Mouse (Mus musculus) midbrain, embryonic 14.5 days (tissue): Measurements from ENCODE around the gene Rbm12b1. TPM values are rescaled to one million over a fixed set of nuclear protein-coding genes. Genes with fewer than 3 reads are reported as not detected.
"Not testable (repeated sequence)": the region's sequence is repeated elsewhere in the genome, so short reads cannot be mapped to it uniquely, and the experiment has no call there.

ENCODE experiments used
- ATAC-seq: fragments of 200-750 bp; cut with Nextera tagmentation; 2 replicates; pipeline ENCODE4 v1.8.0; 2017; ENCODE audit warnings: moderate number of reproducible peaks, moderate library complexity; ENCODE audit not compliant: low FRiP score, low TSS enrichment
- DNase-seq: peaks from one replicate; pipeline ENCODE4 v3.0.0-alpha.2; 2015
- H3K27ac ChIP-seq: fragments of 300-500 bp; sonication (generic); replicated peaks from 2 replicates; pipeline ENCODE4 v1.5.1; 2014; ENCODE audit warnings: mild to moderate bottlenecking, low read depth, low read length, moderate library complexity
- H3K27me3 ChIP-seq: fragments of 300-500 bp; sonication (generic); 2 replicates; pipeline ENCODE4 v1.6.1; 2014; ENCODE audit warnings: low read length, control low read depth, mixed read lengths; ENCODE audit not compliant: control insufficient read depth, insufficient read depth
- H3K36me3 ChIP-seq: fragments of 300-500 bp; sonication (generic); 2 replicates; pipeline ENCODE4 v1.6.1; 2014; ENCODE audit warnings: low read length, control low read depth; ENCODE audit not compliant: control insufficient read depth, insufficient read depth
- H3K4me1 ChIP-seq: fragments of 300-500 bp; sonication (generic); 2 replicates; pipeline ENCODE4 v1.6.1; 2014; ENCODE audit warnings: mild to moderate bottlenecking, antibody characterized with exemption, low read length, control low read depth; ENCODE audit not compliant: control insufficient read depth, insufficient read depth
- H3K4me2 ChIP-seq: fragments of 300-500 bp; sonication (generic); 2 replicates; pipeline ENCODE4 v1.6.1; 2014; ENCODE audit warnings: mild to moderate bottlenecking, low read length, moderate library complexity
- H3K4me3 ChIP-seq: fragments of 300-500 bp; sonication (generic); replicated peaks from 2 replicates; pipeline ENCODE4 v1.5.1; 2014; ENCODE audit warnings: low read depth, low read length
- H3K9ac ChIP-seq: fragments of 300-500 bp; sonication (generic); replicated peaks from 2 replicates; pipeline ENCODE4 v1.6.1; 2014; ENCODE audit warnings: mild to moderate bottlenecking, low read length, moderate library complexity
- H3K9me3 ChIP-seq: fragments of 300-500 bp; sonication (generic); 2 replicates; pipeline ENCODE4 v1.6.1; 2016; ENCODE audit warnings: low read length, control low read depth, mixed read lengths; ENCODE audit not compliant: control insufficient read depth
- WGBS: fragments of 180-500 bp; shearing (Covaris S2); extraction: QIAGEN DNeasy Blood & Tissue Kit; methylation state at CpG from one replicate; pipeline ENCODE4 v1.1.7; 2014; 5-methylcytosine and 5-hydroxymethylcytosine counted together
- polyA plus RNA-seq: library from polyadenylated mRNA; unstranded; fragments of >200 nt; fragmentation: Nextera tagmentation; extraction: Ambion mirVana; gene quantifications from 2 replicates; pipeline ENCODE4 v1.2.1, GENCODE M21; 2014

The Rbm12b1 gene
- polyA plus RNA-seq, result 6.2 and 8.9 TPM in 2 replicates

DNA sequence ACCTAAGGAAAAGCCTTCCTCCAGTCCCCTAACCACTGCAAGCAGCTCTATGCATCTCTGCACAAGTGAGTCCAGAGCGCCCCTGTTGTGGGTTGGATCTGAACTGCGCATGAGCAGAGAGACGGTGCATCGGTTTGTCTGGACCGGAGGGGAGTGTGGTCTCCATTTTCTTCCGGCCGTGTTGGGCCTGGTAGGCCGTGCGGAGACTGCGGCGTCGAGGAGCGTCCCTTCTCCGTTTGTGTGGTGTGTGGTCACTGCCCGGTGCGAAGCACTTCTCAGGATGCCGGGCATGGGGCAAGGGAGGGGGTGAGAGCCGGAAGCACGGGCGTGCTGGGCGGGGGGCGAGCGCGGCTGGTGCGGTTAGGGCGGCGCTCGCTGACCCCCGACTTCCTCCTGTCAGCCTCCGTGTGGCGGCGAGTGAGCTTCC lies at the start of gene Rbm12b1:
Gene Rbm12b1, plus strand, starts transcription at position 124 of the 427 bp plus-strand sequence.
- H3K36me3 ChIP-seq, H3K4me1 ChIP-seq, H3K9me3 ChIP-seq, H3K27me3 ChIP-seq: not testable (repeated sequence)
- DNase-seq (peak; percentile 92), ATAC-seq (peak; percentile 98)
- Histone ChIP-seq H3K9ac (peak within 1 kb of the TSS; percentile 29; the same call in 1 of the 2 replicates), H3K4me2 (peak within 1 kb of the TSS; percentile 47), H3K4me3 (peak within 1 kb of the TSS; percentile 39), H3K27ac (peak within 1 kb of the TSS; percentile 75)
- 2% methylated on average over 20 of the region's 32 CpGs for WGBS

DNA sequence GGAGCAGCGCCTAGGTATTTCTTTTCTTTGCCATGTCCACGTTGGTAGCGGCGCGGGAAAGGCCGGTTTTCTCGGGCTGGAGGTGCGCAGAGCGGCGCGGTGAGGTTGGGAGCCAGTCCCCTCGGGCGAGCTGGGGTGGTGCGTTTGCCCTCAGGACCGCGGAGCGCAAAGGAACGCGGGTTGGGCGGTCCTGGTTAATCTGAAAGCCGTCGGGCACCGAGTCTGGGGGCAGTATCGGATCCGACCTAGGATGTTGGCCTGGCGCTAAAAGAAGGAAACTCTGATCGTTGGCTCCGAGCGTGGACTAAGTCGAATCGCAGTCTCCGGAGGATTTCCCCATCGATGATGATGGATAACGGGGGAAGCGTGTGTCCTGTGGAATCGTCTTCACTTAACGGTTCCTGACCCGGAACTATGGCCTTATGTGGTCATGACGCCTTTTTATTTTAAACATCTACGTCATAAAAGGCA lies 563 bp downstream of the Rbm12b1 start:
- peak; percentile 45 for DNase-seq
- peak overlapping the region; percentile 47 for H3K4me2 ChIP-seq
- 9% methylated on average over 21 of the region's 40 CpGs for WGBS
- H3K27ac ChIP-seq, result 0 out of 2 replicates have a peak overlapping the region, but pooled peaks have one; percentile 55
- H3K9ac ChIP-seq, H3K9me3 ChIP-seq, H3K36me3 ChIP-seq, H3K4me1 ChIP-seq, H3K27me3 ChIP-seq: not testable (repeated sequence)
- ATAC-seq, result peak; percentile 84
- H3K4me3 ChIP-seq, result peak overlapping the region; percentile 39

DNA sequence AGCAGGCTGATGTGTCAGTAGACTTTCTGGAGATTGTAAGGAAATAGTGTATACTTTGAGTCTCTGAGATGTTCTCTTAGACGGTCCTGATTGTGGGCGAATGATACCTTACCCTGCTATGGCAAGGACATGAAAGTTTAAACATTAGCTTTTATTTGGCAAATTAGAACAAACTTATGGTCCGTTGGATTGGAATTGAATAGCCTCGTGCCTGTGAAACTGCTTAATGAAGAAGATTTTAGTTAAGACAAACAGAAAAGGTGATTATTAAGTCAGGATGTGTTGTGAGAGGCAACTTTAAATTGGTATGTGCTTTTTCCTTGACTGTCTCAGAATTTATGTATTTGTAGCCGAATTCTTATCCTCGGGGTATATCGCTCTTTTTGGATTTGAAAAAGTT lies 1.5 kb downstream of the Rbm12b1 start:
- H3K27me3 ChIP-seq, H3K9me3 ChIP-seq, H3K27ac ChIP-seq, H3K4me3 ChIP-seq, H3K9ac ChIP-seq, H3K36me3 ChIP-seq, DNase-seq, ATAC-seq, H3K4me1 ChIP-seq: not testable (repeated sequence)
- H3K4me2 ChIP-seq, result peak overlapping the region; percentile 35
- 95% methylated on average over 7 of the region's 7 CpGs for WGBS

DNA sequence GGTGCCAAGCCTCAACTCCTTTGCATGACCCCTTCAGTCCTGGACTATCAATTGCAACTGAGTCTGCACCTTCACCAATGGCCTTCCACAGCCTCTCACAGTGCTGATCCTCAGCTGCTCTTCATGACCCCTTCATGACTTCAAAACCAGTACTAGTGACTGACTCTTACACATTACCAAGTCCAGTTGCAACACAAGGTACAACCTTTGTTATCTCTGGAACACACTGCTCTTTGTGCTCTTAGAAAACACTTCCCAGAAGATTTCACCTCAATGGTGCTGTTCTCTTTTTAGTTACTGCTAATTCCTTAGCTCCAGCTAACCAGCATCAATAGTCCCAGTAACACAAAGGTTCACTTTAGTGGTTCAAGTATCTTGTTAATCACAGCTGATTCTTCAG lies 7.6 kb downstream of the Rbm12b1 start:
- H3K4me2 ChIP-seq, result no peak overlapping the region
- H3K36me3 ChIP-seq, result peaks cover 22% of the 10 kb centered on the region
- H3K27me3 ChIP-seq, result no peaks in the 10 kb centered on the region
- ATAC-seq (no peak), DNase-seq (no peak)
- no peak overlapping the region for H3K27ac ChIP-seq
- H3K4me3 ChIP-seq, result no peak overlapping the region
- no peak overlapping the region for H3K9ac ChIP-seq
- H3K9me3 ChIP-seq, result peaks cover 4% of the 10 kb centered on the region; the same call in 1 of the 2 replicates
- no peaks in the 10 kb centered on the region for H3K4me1 ChIP-seq

DNA sequence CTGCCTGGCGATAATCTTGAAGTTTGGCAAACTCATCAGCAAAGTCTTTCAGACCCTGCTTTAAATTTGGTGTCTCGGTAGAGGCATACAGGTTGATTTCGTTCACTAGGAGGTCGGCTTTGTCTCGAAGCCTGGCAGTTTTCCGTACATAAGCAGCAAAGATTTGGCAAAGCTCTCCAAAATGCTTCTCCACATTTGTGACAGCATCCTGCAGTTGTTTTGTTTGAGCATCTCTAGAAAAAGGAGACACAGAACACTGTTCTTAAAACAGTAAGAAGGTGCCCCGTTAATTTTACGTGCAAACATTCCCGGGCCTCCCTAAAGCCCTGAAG lies 30.9 kb downstream of the Rbm12b1 start:
- Histone ChIP-seq H3K27me3 (no peaks in the 10 kb centered on the region), H3K9ac (peak overlapping the region; percentile 99), H3K4me3 (peak overlapping the region; percentile 76), H3K4me2 (peak overlapping the region; percentile 75), H3K9me3 (no peaks in the 10 kb centered on the region), H3K27ac (peak overlapping the region; percentile 94), H3K4me1 (peaks cover 8% of the 10 kb centered on the region), H3K36me3 (peaks cover 24% of the 10 kb centered on the region)
- ATAC-seq (no peak), DNase-seq (no peak)
- 9% methylated on average over 9 of the region's 9 CpGs for WGBS

DNA sequence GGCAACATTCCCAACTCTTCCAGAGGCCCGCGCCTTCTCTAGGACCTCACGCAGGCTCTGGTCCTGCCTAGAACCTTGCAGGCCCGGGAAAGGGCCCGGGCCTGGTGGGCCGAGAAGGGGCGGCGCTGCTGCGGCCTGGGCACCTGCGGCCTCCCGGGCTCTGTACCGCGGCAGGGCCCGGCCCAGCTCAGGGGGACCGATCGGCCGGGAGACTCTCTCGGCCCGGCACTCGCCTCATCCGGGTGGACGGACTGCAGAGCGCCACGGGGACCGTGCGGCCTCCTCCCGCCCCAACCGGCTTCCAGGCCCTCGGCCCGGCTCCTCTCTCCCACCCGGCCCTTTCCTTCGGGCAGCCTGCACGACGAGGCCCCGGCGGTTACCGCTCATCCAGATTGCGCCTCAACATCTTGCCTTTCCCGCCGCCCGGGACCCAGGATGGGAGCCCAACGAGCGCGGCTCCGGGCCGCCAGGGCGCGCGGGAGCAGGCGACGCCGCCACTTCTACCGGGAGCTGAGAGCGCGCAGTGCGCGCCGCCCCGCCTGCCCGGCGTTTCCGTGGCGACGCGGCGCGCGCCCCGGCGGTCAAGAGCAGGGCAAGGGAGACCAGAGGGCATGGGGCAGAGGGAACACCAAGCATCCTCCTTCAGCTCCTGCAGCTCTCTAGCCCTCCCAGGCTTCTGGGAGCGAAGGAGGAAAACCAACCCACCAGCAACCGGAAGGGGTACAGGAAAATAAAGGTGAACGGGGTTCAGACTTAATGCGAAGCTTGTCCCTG lies 31.4 kb downstream of the Rbm12b1 start, which contains the start of gene Fam92a:
Gene Fam92a, minus strand, starts transcription at position 698 of the 774 bp plus-strand sequence.
- peaks cover 18% of the 10 kb centered on the region for H3K36me3 ChIP-seq
- no peaks in the 10 kb centered on the region for H3K27me3 ChIP-seq
- under 1% methylated on average over 73 of the region's 74 CpGs for WGBS
- peaks cover 8% of the 10 kb centered on the region for H3K4me1 ChIP-seq
- H3K9me3 ChIP-seq, result no peaks in the 10 kb centered on the region
- peak; percentile 88 for DNase-seq
- peak within 1 kb of the TSS; percentile 75 for H3K4me2 ChIP-seq
- H3K27ac ChIP-seq, result peak within 1 kb of the TSS; percentile 94
- peak within 1 kb of the TSS; percentile 99 for H3K9ac ChIP-seq
- peak within 1 kb of the TSS; percentile 76 for H3K4me3 ChIP-seq
- peak; percentile 89 for ATAC-seq

DNA sequence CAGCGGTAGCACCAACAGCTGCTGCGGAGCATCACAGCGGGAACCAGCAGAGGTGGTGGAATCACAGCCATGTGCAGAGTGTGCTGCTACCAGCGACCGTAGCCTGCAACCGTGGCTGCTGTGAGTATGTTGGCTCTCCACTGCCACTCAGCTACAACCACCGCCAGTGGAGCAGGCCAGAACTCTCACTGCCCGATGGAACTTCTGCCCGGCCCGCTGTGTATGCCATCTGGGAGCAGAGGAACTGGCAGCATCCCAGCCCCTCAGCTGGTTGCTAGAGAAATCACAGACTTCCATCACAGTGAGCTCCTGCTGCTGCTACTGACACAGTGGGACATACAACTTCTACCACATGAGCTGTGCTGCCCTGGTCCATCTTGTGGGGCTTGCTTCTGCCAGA lies 38.9 kb downstream of the Rbm12b1 start:
- H3K27ac ChIP-seq, result no peak overlapping the region
- no peak overlapping the region for H3K4me2 ChIP-seq
- DNase-seq (no peak), ATAC-seq (no peak)
- no peaks in the 10 kb centered on the region for H3K27me3 ChIP-seq
- no peak overlapping the region for H3K4me3 ChIP-seq
- no peaks in the 10 kb centered on the region for H3K4me1 ChIP-seq
- H3K36me3 ChIP-seq, result no peaks in the 10 kb centered on the region
- H3K9ac ChIP-seq, result no peak overlapping the region
- WGBS, result 91% methylated on average over 10 of the region's 10 CpGs
- no peaks in the 10 kb centered on the region for H3K9me3 ChIP-seq
